Mouse (Mus musculus): ENCODE measurements around the gene Chst8. TPM values are rescaled to one million over a fixed set of nuclear protein-coding genes. Genes with fewer than 3 reads are reported as not detected.

Gene Chst8
- polyA plus RNA-seq, 1 experiment from 2014 or later, result 1.3 TPM

DNA sequence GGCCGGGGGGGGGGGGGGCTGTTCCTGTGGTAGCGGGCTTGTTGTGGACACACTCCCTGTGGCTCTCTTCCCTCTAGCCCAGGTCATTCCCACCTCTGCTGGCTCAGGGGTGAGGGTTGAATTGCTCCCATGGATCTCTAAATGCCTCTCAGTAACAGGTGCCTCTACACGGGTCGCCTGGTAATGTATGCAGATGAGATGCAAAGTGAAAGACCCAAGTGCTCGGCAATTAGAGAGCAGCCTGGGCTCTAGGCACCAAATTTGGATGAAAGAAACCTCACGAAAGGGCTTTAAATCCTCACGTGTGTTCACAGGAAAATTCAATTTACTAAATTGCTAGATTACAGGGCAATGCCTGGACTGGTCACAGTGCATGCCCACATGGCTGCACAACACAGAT is 126.7 kb downstream of the Chst8 start:
- Histone ChIP-seq H3K4me2 (replicated peaks; ENCODE audit: low read depth) (no peak overlapping the region), H3K9me3 (ENCODE audit: control insufficient read depth, low read length) (no peaks in the 10 kb centered on the region), H3K36me3 (ENCODE audit: control insufficient read depth, insufficient read depth, low read length) (no peaks in the 10 kb centered on the region), H3K4me1 (replicated peaks; ENCODE audit: control insufficient read depth, insufficient read depth) (no peaks in the 10 kb centered on the region), H3K9ac (ENCODE audit: low read length) (no peak overlapping the region), H3K4me3 (ENCODE audit: low read depth, low read length) (no peak overlapping the region), H3K27ac (replicated peaks) (no peak overlapping the region), H3K27me3 (ENCODE audit: control insufficient read depth, insufficient read depth, low read length) (no peaks in the 10 kb centered on the region)
- TF ChIP-seq CTCF (IDR thresholded peaks at IDR 0.05; ENCODE audit: low read depth) (no peak), EP300 (optimal IDR thresholded peaks at IDR 0.05) (no peak)
- no peak for ATAC-seq (ENCODE audit: low FRiP score, low TSS enrichment)
- DNase-seq (ENCODE audit: low spot score), result no peak
- WGBS, result 43% methylated on average over 7 of the region's 7 CpGs

DNA sequence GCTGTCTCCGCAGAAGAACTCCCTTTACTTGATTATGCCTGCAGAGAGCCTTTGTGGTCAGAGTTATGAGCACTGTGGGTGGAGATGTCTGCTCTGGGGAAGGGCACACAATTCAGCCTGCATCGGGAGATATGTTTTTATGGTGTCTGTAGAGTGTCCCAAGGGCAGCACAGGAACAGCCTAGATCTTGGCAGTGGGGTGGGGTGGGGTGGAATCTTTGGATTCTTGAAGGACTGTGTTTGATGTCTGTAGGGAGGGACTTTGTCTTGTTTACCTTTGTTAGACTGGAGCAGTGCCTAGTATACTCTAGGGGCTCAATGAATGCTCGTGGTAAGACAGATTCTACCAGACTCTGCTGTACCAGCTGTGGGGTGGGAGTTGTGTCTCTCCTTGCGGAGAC is 127.3 kb downstream of the Chst8 start:
- TF ChIP-seq CTCF (IDR thresholded peaks at IDR 0.05; ENCODE audit: low read depth) (no peak), EP300 (optimal IDR thresholded peaks at IDR 0.05) (no peak)
- Histone ChIP-seq H3K4me1 (replicated peaks; ENCODE audit: control insufficient read depth, insufficient read depth) (no peaks in the 10 kb centered on the region), H3K27me3 (ENCODE audit: control insufficient read depth, insufficient read depth, low read length) (no peaks in the 10 kb centered on the region), H3K36me3 (ENCODE audit: control insufficient read depth, insufficient read depth, low read length) (no peaks in the 10 kb centered on the region), H3K4me3 (ENCODE audit: low read depth, low read length) (no peak overlapping the region), H3K27ac (replicated peaks) (no peak overlapping the region), H3K4me2 (replicated peaks; ENCODE audit: low read depth) (no peak overlapping the region), H3K9ac (ENCODE audit: low read length) (no peak overlapping the region), H3K9me3 (ENCODE audit: control insufficient read depth, low read length) (no peaks in the 10 kb centered on the region)
- ATAC-seq (ENCODE audit: low FRiP score, low TSS enrichment), result no peak
- 31% methylated on average over 4 of the region's 4 CpGs for WGBS
- DNase-seq (ENCODE audit: low spot score), result no peak

DNA sequence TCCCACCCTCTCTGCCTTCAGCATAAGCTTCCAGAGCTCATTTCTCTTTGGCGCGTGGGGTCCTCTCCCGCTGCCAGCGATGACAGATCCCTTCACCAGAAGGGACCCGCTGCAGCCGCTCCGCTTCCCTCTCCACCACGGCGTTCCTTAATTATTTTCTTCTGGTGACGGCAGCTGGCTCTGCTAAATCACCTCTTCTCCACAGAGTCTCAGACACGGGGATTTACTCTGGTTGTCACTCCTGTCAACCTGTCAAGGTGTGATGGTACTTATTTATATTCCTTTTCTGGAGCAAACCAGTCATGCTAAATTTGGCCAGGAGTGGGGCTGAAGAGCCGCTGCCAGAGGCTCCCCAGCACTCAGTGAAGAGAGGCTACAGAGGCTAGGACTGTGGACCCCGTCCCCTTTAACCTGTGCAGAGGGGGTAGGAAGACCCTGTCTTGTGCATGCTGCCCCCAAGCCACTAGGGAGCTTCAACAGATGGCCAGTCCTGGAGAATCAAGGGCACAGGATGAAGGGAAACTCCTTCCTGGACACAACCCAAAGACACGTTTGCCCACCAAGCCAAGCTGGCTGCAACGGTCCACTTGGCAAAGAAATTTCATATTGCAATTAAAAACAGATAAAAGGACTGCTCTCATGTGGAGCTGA is 131.6 kb downstream of the Chst8 start:
- TF ChIP-seq EP300 (optimal IDR thresholded peaks at IDR 0.05) (no peak), CTCF (IDR thresholded peaks at IDR 0.05; ENCODE audit: low read depth) (no peak)
- no peak overlapping the region for H3K4me3 ChIP-seq (ENCODE audit: low read depth, low read length)
- 53% methylated on average over 15 of the region's 15 CpGs for WGBS

DNA sequence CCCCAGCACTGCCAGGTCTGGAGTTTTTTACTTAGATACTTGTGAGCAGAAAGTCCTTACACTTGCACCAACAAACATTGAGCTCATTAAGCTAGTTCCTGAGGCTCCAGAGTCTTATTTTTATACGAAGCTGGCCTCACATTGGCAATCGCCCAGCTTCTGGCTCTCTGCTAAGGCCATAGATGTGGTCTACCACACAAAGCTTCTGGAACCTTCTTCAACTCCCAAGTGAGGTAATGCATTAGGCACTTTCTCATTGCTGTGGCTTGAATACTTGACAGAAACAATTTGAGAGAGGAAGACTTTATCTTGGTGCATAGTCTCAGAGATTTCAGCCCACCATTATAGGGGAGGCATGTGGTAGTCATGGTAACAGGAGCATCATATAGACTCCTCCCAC is 132.6 kb downstream of the Chst8 start:
- Histone ChIP-seq H3K4me1 (replicated peaks; ENCODE audit: control insufficient read depth, insufficient read depth) (no peaks in the 10 kb centered on the region), H3K9ac (ENCODE audit: low read length) (no peak overlapping the region), H3K9me3 (ENCODE audit: control insufficient read depth, low read length) (no peaks in the 10 kb centered on the region), H3K36me3 (ENCODE audit: control insufficient read depth, insufficient read depth, low read length) (no peaks in the 10 kb centered on the region), H3K27ac (replicated peaks) (no peak overlapping the region), H3K4me3 (ENCODE audit: low read depth, low read length) (no peak overlapping the region), H3K4me2 (replicated peaks; ENCODE audit: low read depth) (no peak overlapping the region), H3K27me3 (ENCODE audit: control insufficient read depth, insufficient read depth, low read length) (peaks cover 7% of the 10 kb centered on the region)
- 53% methylated on average over 2 of the region's 2 CpGs for WGBS
- ATAC-seq (ENCODE audit: low FRiP score, low TSS enrichment), result no peak
- no peak for DNase-seq (ENCODE audit: low spot score)
- TF ChIP-seq CTCF (IDR thresholded peaks at IDR 0.05; ENCODE audit: low read depth), result no peak
- no peak for TF ChIP-seq EP300 (optimal IDR thresholded peaks at IDR 0.05)

More for the DNA sequence above, 131.6 kb downstream of the Chst8 start:
- ATAC-seq (ENCODE audit: low FRiP score, low TSS enrichment) (no peak), DNase-seq (ENCODE audit: low spot score) (no peak)
- H3K4me1 ChIP-seq (replicated peaks; ENCODE audit: control insufficient read depth, insufficient read depth), result no peaks in the 10 kb centered on the region
- no peak overlapping the region for H3K9ac ChIP-seq (ENCODE audit: low read length)
- H3K27me3 ChIP-seq (ENCODE audit: control insufficient read depth, insufficient read depth, low read length), result no peaks in the 10 kb centered on the region; the same call in 1 of the 2 replicates
- H3K4me2 ChIP-seq (replicated peaks; ENCODE audit: low read depth), result no peak overlapping the region
- H3K36me3 ChIP-seq (ENCODE audit: control insufficient read depth, insufficient read depth, low read length), result no peaks in the 10 kb centered on the region
- H3K9me3 ChIP-seq (ENCODE audit: control insufficient read depth, low read length), result no peaks in the 10 kb centered on the region
- H3K27ac ChIP-seq (replicated peaks), result no peak overlapping the region

DNA sequence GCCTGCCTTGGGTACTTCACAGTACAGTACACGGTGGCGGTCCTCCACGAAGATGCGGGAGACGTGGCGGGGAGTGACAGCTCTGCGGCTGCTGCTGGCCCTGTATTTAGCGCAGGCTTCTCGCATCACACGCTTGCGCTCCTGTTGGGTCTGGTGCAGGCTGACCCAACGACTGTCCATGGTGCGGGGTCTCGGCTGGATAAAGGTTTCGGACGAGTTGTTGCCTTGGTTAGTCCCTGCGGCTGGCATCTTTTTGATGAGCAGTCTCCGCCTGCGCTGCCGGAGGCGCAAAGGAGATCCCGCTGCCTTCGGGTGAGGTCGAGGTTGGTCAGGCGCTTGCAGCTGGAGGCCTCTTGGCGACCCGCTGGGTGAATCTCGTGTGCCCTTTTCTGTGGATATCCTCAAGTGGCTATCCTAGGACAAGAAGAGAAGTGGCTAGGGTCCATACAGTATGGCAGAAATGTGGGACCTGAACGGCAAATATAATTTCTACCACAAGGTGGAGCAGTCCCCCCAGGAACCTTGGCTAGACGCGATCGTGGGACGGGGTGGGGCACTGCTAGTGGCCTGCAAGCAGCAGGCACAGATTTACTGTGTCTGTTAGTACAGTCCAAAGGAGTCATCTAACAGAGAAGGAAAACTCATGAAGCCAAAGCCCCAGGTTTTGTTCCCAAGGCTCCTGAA is 136.5 kb downstream of the Chst8 start:
- ATAC-seq (ENCODE audit: low FRiP score, low TSS enrichment), result peak; percentile 46; the same call in 1 of the 2 replicates
- no peaks in the 10 kb centered on the region for H3K36me3 ChIP-seq (ENCODE audit: control insufficient read depth, insufficient read depth, low read length)
- peak; percentile 82 for DNase-seq (ENCODE audit: low spot score)
- no peaks in the 10 kb centered on the region for H3K4me1 ChIP-seq (replicated peaks; ENCODE audit: control insufficient read depth, insufficient read depth)
- H3K4me3 ChIP-seq (ENCODE audit: low read depth, low read length), result peak overlapping the region; percentile 15
- H3K9ac ChIP-seq (ENCODE audit: low read length), result no peak overlapping the region
- H3K27me3 ChIP-seq (ENCODE audit: control insufficient read depth, insufficient read depth, low read length), result peaks cover 11% of the 10 kb centered on the region
- 9% methylated on average over 33 of the region's 33 CpGs for WGBS
- 0 out of 2 replicates have a peak overlapping the region, but pooled peaks have one; percentile 17 for H3K4me2 ChIP-seq (replicated peaks; ENCODE audit: low read depth)
- no peak overlapping the region for H3K27ac ChIP-seq (replicated peaks)
- H3K9me3 ChIP-seq (ENCODE audit: control insufficient read depth, low read length), result no peaks in the 10 kb centered on the region
- TF ChIP-seq EP300 (optimal IDR thresholded peaks at IDR 0.05), result no peak
- TF ChIP-seq CTCF (IDR thresholded peaks at IDR 0.05; ENCODE audit: low read depth), result peak; percentile 95

All from stomach, postnatal 0 days (tissue).